Comparison of ENCODE assay signal across 8 mouse cellular contexts in genomic region chr11:54865330-54866085, GRCm38 (mm10). TPM values are rescaled to one million over a fixed set of nuclear protein-coding genes. Genes with fewer than 3 reads are reported as not detected.
A peak's percentile ranks its signal among the peaks of the same experiment; 100 is the strongest.
DNase-seq lines count a peak whose midpoint lies in the region; ATAC-seq and TF ChIP-seq lines count a peak whose summit lies in the region.

No protein-coding gene starts in this region.

- TF ChIP-seq POLR2A in thymus, adult 2 months (IDR thresholded peaks at IDR 0.05; ENCODE audit: control insufficient read depth, extremely low read depth, insufficient read depth, low read length, poor library complexity), result no peak

- no peaks in the 10 kb centered on the region for H3K9me3 ChIP-seq in liver, embryonic 12.5 days (replicated peaks)

- no peak for ATAC-seq in cerebellum, adult (ENCODE audit: insufficient number of reproducible peaks, low FRiP score, low TSS enrichment)
- no peak for ATAC-seq in liver, embryonic 12.5 days

- TF ChIP-seq CTCF in thymus, adult 2 months (IDR thresholded peaks at IDR 0.05; ENCODE audit: borderline replicate concordance, control insufficient read depth, extremely low read depth, insufficient read depth, low read length, poor library complexity), result no peak

- 64% methylated on average over 6 of the region's 6 CpGs for WGBS in thymus, adult 2 months
- 65% methylated on average over 6 of the region's 6 CpGs for WGBS in liver, embryonic 12.5 days (ENCODE audit: insufficient replicate concordance)

- H3K27me3 ChIP-seq in thymus, adult 2 months (ENCODE audit: control insufficient read depth, insufficient read depth, low read length), result no peaks in the 10 kb centered on the region
- no peaks in the 10 kb centered on the region for H3K27me3 ChIP-seq in liver, embryonic 12.5 days (replicated peaks)

- DNase-seq in cerebellum, adult 9-10 months, result peak; percentile 45
- no peak for DNase-seq in thymus, adult 2 months
- no peak for DNase-seq in thymus, postnatal 14 days
- no peak for DNase-seq in right cerebral cortex, postnatal 14 days
- DNase-seq in frontal cortex, postnatal 25 days (ENCODE audit: low spot score in 2 of 2), result no peak
- no peak for DNase-seq in thymus, adult 18-20 months

- no peak overlapping the region for H3K27ac ChIP-seq in thymus, adult 2 months (ENCODE audit: control insufficient read depth, insufficient read depth, low read length)
- peak overlapping the region; percentile 94 for H3K27ac ChIP-seq in liver, embryonic 12.5 days

- H3K4me3 ChIP-seq in thymus, adult 2 months (ENCODE audit: control insufficient read depth, insufficient read depth, low read length), result peak overlapping the region; percentile 74
- H3K4me3 ChIP-seq in liver, embryonic 12.5 days, result peak overlapping the region; percentile 87

- H3K9ac ChIP-seq in liver, embryonic 12.5 days, result peak overlapping the region; percentile 96

- H3K36me3 ChIP-seq in thymus, adult 2 months (ENCODE audit: control insufficient read depth, insufficient read depth, low read length), result peaks cover 7% of the 10 kb centered on the region
- H3K36me3 ChIP-seq in liver, embryonic 12.5 days, result peaks cover 22% of the 10 kb centered on the region

- peak overlapping the region; percentile 94 for H3K4me2 ChIP-seq in liver, embryonic 12.5 days

- H3K4me1 ChIP-seq in thymus, adult 2 months (replicated peaks; ENCODE audit: control insufficient read depth, insufficient read depth, low read length), result peaks cover 6% of the 10 kb centered on the region
- peaks cover 52% of the 10 kb centered on the region for H3K4me1 ChIP-seq in liver, embryonic 12.5 days

RNA-seq across cellular contexts. Expression of gene Hint1, which starts 0.7 kb away (rescaled TPM):
- polyA plus RNA-seq in thymus, adult 2 months (2012; rRNA removed), result 322 and 336 TPM in 2 replicates
- polyA plus RNA-seq in liver, embryonic 12.5 days (2016; fragmentation: Nextera tagmentation; extraction: Ambion mirVana), result 479 and 518 TPM in 2 replicates

RNA-seq across cellular contexts. Expression of gene Lyrm7, which starts 4.8 kb away (rescaled TPM):
- 2.9 and 3.5 TPM in 2 replicates for polyA plus RNA-seq in thymus, adult 2 months (2012; rRNA removed)
- 6.7 and 7.6 TPM in 2 replicates for polyA plus RNA-seq in liver, embryonic 12.5 days (2016; fragmentation: Nextera tagmentation; extraction: Ambion mirVana)

RNA-seq across cellular contexts. Expression of gene Gpx3, which starts 36.7 kb away (rescaled TPM):
- 120 and 133 TPM in 2 replicates for polyA plus RNA-seq in thymus, adult 2 months (2012; rRNA removed)
- 30.9 and 32.9 TPM in 2 replicates for polyA plus RNA-seq in liver, embryonic 12.5 days (2016; fragmentation: Nextera tagmentation; extraction: Ambion mirVana)
